Mouse (Mus musculus) Muller cell, postnatal 12 days (primary cell): ENCODE measurements around the gene Slc9a2.
"Not testable (repeated sequence)": the region's sequence is repeated elsewhere in the genome, so short reads cannot be mapped to it uniquely, and the experiment has no call there.

Source experiments
- DNase-seq: peaks from one replicate; pipeline ENCODE4 v3.0.0-alpha.2; 2015; ENCODE audit errors: inconsistent ontology term

Gene Slc9a2

GRCm38 (mm10) chr1:40714950-40715349, 34.6 kb downstream of the Slc9a2 start:
- DNase-seq, result no peak

- no peak for DNase-seq
Observed at GRCm38 (mm10) chr1:40726051-40726450, 45.7 kb downstream of the Slc9a2 start.

- DNase-seq, result no peak
Observed at GRCm38 (mm10) chr1:40727404-40727803, 47.0 kb downstream of the Slc9a2 start.

GRCm38 (mm10) chr1:40728636-40729035, 48.3 kb downstream of the Slc9a2 start:
- no peak for DNase-seq

- no peak for DNase-seq
Observed at GRCm38 (mm10) chr1:40737671-40738070, 57.3 kb downstream of the Slc9a2 start.

- DNase-seq, result not testable (repeated sequence)
Observed at GRCm38 (mm10) chr1:40738246-40738645, 57.9 kb downstream of the Slc9a2 start.

- no peak for DNase-seq
Observed at GRCm38 (mm10) chr1:40740739-40741138, 60.4 kb downstream of the Slc9a2 start.

GRCm38 (mm10) chr1:40746089-40746488, 65.7 kb downstream of the Slc9a2 start:
- DNase-seq, result no peak

GRCm38 (mm10) chr1:40759751-40760445, 79.5 kb downstream of the Slc9a2 start:
- no peak for DNase-seq

GRCm38 (mm10) chr1:40764042-40764441, 83.7 kb downstream of the Slc9a2 start:
- DNase-seq, result no peak

- no peak for DNase-seq
Observed at GRCm38 (mm10) chr1:40764701-40765275, 84.4 kb downstream of the Slc9a2 start.

- no peak for DNase-seq
Observed at GRCm38 (mm10) chr1:40765521-40765920, 85.1 kb downstream of the Slc9a2 start.

GRCm38 (mm10) chr1:40767588-40767987, 87.2 kb downstream of the Slc9a2 start:
- no peak for DNase-seq

GRCm38 (mm10) chr1:40768606-40769005, 88.2 kb downstream of the Slc9a2 start:
- peak; percentile 3 for DNase-seq

- no peak for DNase-seq
Observed at GRCm38 (mm10) chr1:40769331-40769894, 89.0 kb downstream of the Slc9a2 start.

- DNase-seq, result no peak
Observed at GRCm38 (mm10) chr1:40771196-40771970, 91.0 kb downstream of the Slc9a2 start.

GRCm38 (mm10) chr1:40773234-40773633, 92.9 kb downstream of the Slc9a2 start:
- peak; percentile 8 for DNase-seq

GRCm38 (mm10) chr1:40774040-40774439, 93.7 kb downstream of the Slc9a2 start:
- DNase-seq, result no peak

GRCm38 (mm10) chr1:40776102-40776501, 95.7 kb downstream of the Slc9a2 start:
- no peak for DNase-seq

GRCm38 (mm10) chr1:40776763-40777162, 96.4 kb downstream of the Slc9a2 start:
- no peak for DNase-seq

- no peak for DNase-seq
Observed at GRCm38 (mm10) chr1:40783450-40783849, 103.1 kb downstream of the Slc9a2 start.

GRCm38 (mm10) chr1:40784306-40784705, 103.9 kb downstream of the Slc9a2 start:
- no peak for DNase-seq
